Mouse (Mus musculus) MEL (cell line): ENCODE results near the gene Thsd7b. TPM values are rescaled to one million over a fixed set of nuclear protein-coding genes. Genes with fewer than 3 reads are reported as not detected.

ENCODE experiments used
- DNase-seq: peaks from one replicate; pipeline ENCODE4 v3.0.0; 2011; ENCODE audit warnings: low read depth, low spot score
- H3K27ac ChIP-seq: 2 replicates; pipeline ENCODE4 v1.5.1; 2012; ENCODE audit warnings: low read depth, mild to moderate bottlenecking, control low read depth, low read length, moderate library complexity; ENCODE audit not compliant: control insufficient read depth
- H3K27me3 ChIP-seq, 2 experiments: fragments of 150-350 bp in 1 of 2; sonication (generic) in 1 of 2; 2 replicates each; pipeline ENCODE4 v1.6.1; 2012; ENCODE audit warnings: low read length in 2 of 2, mild to moderate bottlenecking in 2 of 2, improper control_type of control experiment in 1 of 2, moderate library complexity in 1 of 2; ENCODE audit not compliant: insufficient read depth in 2 of 2, control insufficient read depth in 1 of 2
- H3K36me3 ChIP-seq, 2 experiments: 2 replicates each; pipeline ENCODE4 v1.6.1; 2012 to 2014; ENCODE audit warnings: low read length in 2 of 2, improper control_type of control experiment in 1 of 2, inconsistent platforms in 1 of 2, mild to moderate bottlenecking in 1 of 2; ENCODE audit not compliant: insufficient read depth in 2 of 2, control insufficient read depth in 1 of 2
- H3K4me1 ChIP-seq, 2 experiments: fragments of 150-350 bp in 1 of 2; sonication (generic) in 1 of 2; 2 replicates each; pipeline ENCODE4 v1.6.1; 2012; ENCODE audit warnings: low read length in 2 of 2, improper control_type of control experiment in 1 of 2, mild to moderate bottlenecking in 1 of 2; ENCODE audit not compliant: insufficient read depth in 2 of 2, control insufficient read depth in 1 of 2
- H3K4me3 ChIP-seq, 2 experiments: fragments of 150-350 bp in 1 of 2; sonication (generic) in 1 of 2; 2 replicates each; pipeline ENCODE4 v1.5.1; 2012; ENCODE audit warnings: low read depth in 2 of 2, low read length in 2 of 2, mild to moderate bottlenecking in 2 of 2, moderate library complexity in 2 of 2, control low read depth in 1 of 2, improper control_type of control experiment in 1 of 2; ENCODE audit not compliant: control insufficient read depth in 1 of 2, insufficient read depth in 1 of 2
- H3K79me2 ChIP-seq: 2 replicates; pipeline ENCODE4 v1.6.1; 2012; ENCODE audit warnings: mild to moderate bottlenecking, low read length, moderate library complexity; ENCODE audit not compliant: control insufficient read depth, poor library complexity, insufficient read depth
- H3K9ac ChIP-seq: 2 replicates; pipeline ENCODE4 v1.6.1; 2012; ENCODE audit warnings: low read depth, mild to moderate bottlenecking, control low read depth, low read length, moderate library complexity; ENCODE audit not compliant: control insufficient read depth, poor library complexity, severe bottlenecking
- H3K9me3 ChIP-seq: fragments of 150-350 bp; sonication (generic); replicated peaks from 2 replicates; pipeline ENCODE4 v1.6.1; 2012; ENCODE audit warnings: mild to moderate bottlenecking, low read length, improper control_type of control experiment, moderate library complexity; ENCODE audit not compliant: insufficient read depth
- CHD1 ChIP-seq: IDR thresholded peaks from 2 replicates; pipeline ENCODE4 v1.6.1; 2012; ENCODE audit warnings: low read depth, mild to moderate bottlenecking, inconsistent platforms, low read length, improper control_type of control experiment
- CTCF ChIP-seq, 3 experiments: IDR thresholded peaks in 2 of 3; conservative IDR thresholded peaks in 1 of 3; 2 replicates each; pipeline ENCODE4 v1.5.1; 2011 to 2012; ENCODE audit warnings: low read length in 3 of 3, low read depth in 2 of 3, mild to moderate bottlenecking in 2 of 3, improper control_type of control experiment in 1 of 3, inconsistent platforms in 1 of 3, mixed read lengths in 1 of 3, moderate library complexity in 1 of 3; ENCODE audit not compliant: control insufficient read depth in 1 of 3, insufficient read depth in 1 of 3, poor library complexity in 1 of 3, severe bottlenecking in 1 of 3
- ELF1 ChIP-seq: IDR thresholded peaks from 2 replicates; pipeline ENCODE4 v1.6.1; 2014; ENCODE audit warnings: low read depth, mild to moderate bottlenecking, inconsistent platforms, low read length, improper control_type of control experiment, moderate library complexity
- GABPA ChIP-seq: IDR thresholded peaks from 2 replicates; pipeline ENCODE4 v1.6.1; 2012; ENCODE audit warnings: low read depth, mild to moderate bottlenecking, inconsistent platforms, low read length, improper control_type of control experiment, moderate library complexity
- GATA1 ChIP-seq: IDR thresholded peaks from 2 replicates; pipeline ENCODE4 v1.6.1; 2011; ENCODE audit warnings: low read depth, low read length, improper control_type of control experiment
- HCFC1 ChIP-seq: IDR thresholded peaks from 2 replicates; pipeline ENCODE4 v1.6.1; 2012; ENCODE audit warnings: low read depth, mild to moderate bottlenecking, inconsistent platforms, low read length, improper control_type of control experiment, moderate library complexity
- KAT2A ChIP-seq: conservative IDR thresholded peaks from 2 replicates; pipeline ENCODE4 v1.6.1; 2012; ENCODE audit warnings: low read depth, low read length, improper control_type of control experiment, inconsistent platforms
- MAFK ChIP-seq: IDR thresholded peaks from 2 replicates; pipeline ENCODE4 v1.6.1; 2011; ENCODE audit warnings: low read depth, mild to moderate bottlenecking, low read length, improper control_type of control experiment, borderline replicate concordance
- MAZ ChIP-seq: IDR thresholded peaks from 2 replicates; pipeline ENCODE4 v1.6.1; 2012; ENCODE audit warnings: low read depth, mild to moderate bottlenecking, inconsistent platforms, low read length, improper control_type of control experiment
- MEF2A ChIP-seq: IDR thresholded peaks from 2 replicates; pipeline ENCODE4 v1.6.1; 2014; ENCODE audit warnings: low read depth, mild to moderate bottlenecking, inconsistent platforms, low read length, improper control_type of control experiment; ENCODE audit not compliant: poor library complexity, insufficient replicate concordance, severe bottlenecking; ENCODE audit errors: extremely low read depth
- MXI1 ChIP-seq: IDR thresholded peaks from 2 replicates; pipeline ENCODE4 v1.6.1; 2011; ENCODE audit warnings: mild to moderate bottlenecking, low read depth, low read length, improper control_type of control experiment
- MYB ChIP-seq: IDR thresholded peaks from 2 replicates; pipeline ENCODE4 v1.6.1; 2011; ENCODE audit warnings: mild to moderate bottlenecking, low read depth, low read length, improper control_type of control experiment
- MYC ChIP-seq: IDR thresholded peaks from 2 replicates; pipeline ENCODE4 v1.6.1; 2011; ENCODE audit warnings: low read depth, mild to moderate bottlenecking, low read length, improper control_type of control experiment, moderate library complexity
- POLR2AphosphoS2 ChIP-seq: IDR thresholded peaks from 2 replicates; pipeline ENCODE4 v1.6.1; 2011; ENCODE audit warnings: low read length, improper control_type of control experiment
- RAD21 ChIP-seq: IDR thresholded peaks from 2 replicates; pipeline ENCODE4 v1.6.1; 2011; ENCODE audit warnings: mild to moderate bottlenecking, low read depth, low read length, improper control_type of control experiment
- TBP ChIP-seq: IDR thresholded peaks from 2 replicates; pipeline ENCODE4 v1.8.0; 2011; ENCODE audit warnings: low read depth, low read length, improper control_type of control experiment
- UBTF ChIP-seq: IDR thresholded peaks from 2 replicates; pipeline ENCODE4 v1.6.1; 2012; ENCODE audit warnings: low read depth, mild to moderate bottlenecking, inconsistent platforms, low read length, improper control_type of control experiment, moderate library complexity, borderline replicate concordance; ENCODE audit not compliant: insufficient read depth
- USF2 ChIP-seq, 2 experiments: IDR thresholded peaks; 2 replicates each; pipeline ENCODE4 v1.6.1; 2011 to 2012; ENCODE audit warnings: improper control_type of control experiment in 2 of 2, low read length in 2 of 2, borderline replicate concordance in 1 of 2, inconsistent platforms in 1 of 2, low read depth in 1 of 2, mild to moderate bottlenecking in 1 of 2; ENCODE audit not compliant: insufficient read depth in 1 of 2
- polyA plus RNA-seq, 2 experiments: library from polyadenylated mRNA; stranded (reverse) in 1 of 2; unstranded in 1 of 2; fragments of >175 nt in 1 of 2; fragments of >200 nt in 1 of 2; gene quantifications; 2 replicates each; pipeline versions ENCODE4 v1.2.1 to v1.2.4; 2012; ENCODE audit warnings: low replicate concordance in 2 of 2, low read depth in 1 of 2; ENCODE audit not compliant: insufficient read length in 2 of 2, insufficient read depth in 1 of 2, missing spikeins in 1 of 2
- total RNA-seq: library from RNA; depleted of rRNA; stranded (reverse); fragments of 300-350 nt; gene quantifications from 2 replicates; pipeline ENCODE4 v1.2.3, GENCODE M21; 2012

The Thsd7b gene
- total and polyA plus RNA-seq, 3 experiments = not detected

- H3K4me3 ChIP-seq = no peak overlapping the region
- H3K4me1 ChIP-seq = no peaks in the 10 kb centered on the region
- no peaks in the 10 kb centered on the region for H3K27me3 ChIP-seq
- H3K27ac ChIP-seq = no peak overlapping the region
- DNase-seq = no peak
- no peak overlapping the region for H3K9ac ChIP-seq
- no peaks in the 10 kb centered on the region for H3K36me3 ChIP-seq
- no peaks in the 10 kb centered on the region for H3K79me2 ChIP-seq
- TF ChIP-seq CTCF (IDR thresholded peaks at IDR 0.05 in 2 of 3, conservative IDR thresholded peaks at IDR 0.05 in 1 of 3; ENCODE audit: control insufficient read depth in 1 of 3, insufficient read depth in 1 of 3, low read depth in 2 of 3, low read length in 3 of 3, poor library complexity in 1 of 3, severe bottlenecking in 1 of 3) (no peak), UBTF (no peak), RAD21 (no peak), GABPA (no peak), POLR2AphosphoS2 (no peak), MAZ (no peak), GATA1 (no peak), MYC (no peak), ELF1 (no peak), MEF2A (no peak), USF2 (IDR thresholded peaks at IDR 0.05; ENCODE audit: borderline replicate concordance in 1 of 2, insufficient read depth in 1 of 2, low read depth in 1 of 2, low read length in 2 of 2) (no peak), MXI1 (no peak)
- no peaks in the 10 kb centered on the region for H3K9me3 ChIP-seq
These were observed 327.8 kb downstream of the Thsd7b start for GRCm38 (mm10) chr1:129600933-129601332.

- no peak for TF ChIP-seq MYB
- no peak for TF ChIP-seq MXI1
- TF ChIP-seq GABPA = no peak
- TF ChIP-seq UBTF = no peak
- no peak for TF ChIP-seq MEF2A
- no peak for TF ChIP-seq MAFK
- TF ChIP-seq TBP = no peak
- no peak for TF ChIP-seq HCFC1
- TF ChIP-seq RAD21 = no peak
- TF ChIP-seq CHD1 = no peak
- no peak for TF ChIP-seq KAT2A
- Histone ChIP-seq H3K27me3 (no peaks in the 10 kb centered on the region), H3K9ac (no peak overlapping the region), H3K36me3 (no peaks in the 10 kb centered on the region), H3K9me3 (no peaks in the 10 kb centered on the region), H3K27ac (no peak overlapping the region), H3K4me3 (no peak overlapping the region), H3K79me2 (no peaks in the 10 kb centered on the region), H3K4me1 (no peaks in the 10 kb centered on the region)
- DNase-seq = no peak
These were observed 329.2 kb downstream of the Thsd7b start for GRCm38 (mm10) chr1:129602284-129602683.
